Mouse (Mus musculus) limb, embryonic 12.5 days (tissue): ENCODE data around the gene Poc1b. TPM values are rescaled to one million over a fixed set of nuclear protein-coding genes. Genes with fewer than 3 reads are reported as not detected.

ENCODE experiments used
- ATAC-seq: fragments of 200-750 bp; cut with Nextera tagmentation; 2 replicates; pipeline ENCODE4 v1.8.0; 2017; ENCODE audit warnings: low read depth, moderate TSS enrichment; ENCODE audit not compliant: insufficient number of reproducible peaks, insufficient read depth, low FRiP score, low TSS enrichment
- H3K27ac ChIP-seq: fragments of 300-500 bp; sonication (generic); 2 replicates; pipeline ENCODE4 v1.5.1; 2016; ENCODE audit warnings: mild to moderate bottlenecking, moderate library complexity
- H3K27me3 ChIP-seq: fragments of 300-500 bp; sonication (generic); 2 replicates; pipeline ENCODE4 v1.6.1; 2016; ENCODE audit warnings: mild to moderate bottlenecking, moderate library complexity
- H3K36me3 ChIP-seq: fragments of 300-500 bp; sonication (generic); 2 replicates; pipeline ENCODE4 v1.6.1; 2016; ENCODE audit warnings: mild to moderate bottlenecking, moderate library complexity
- H3K4me1 ChIP-seq: fragments of 300-500 bp; sonication (generic); replicated peaks from 2 replicates; pipeline ENCODE4 v1.6.1; 2016
- H3K4me2 ChIP-seq: fragments of 300-500 bp; sonication (generic); 2 replicates; pipeline ENCODE4 v1.6.1; 2016; ENCODE audit warnings: mild to moderate bottlenecking, moderate library complexity
- H3K4me3 ChIP-seq: fragments of 300-500 bp; sonication (generic); replicated peaks from 2 replicates; pipeline ENCODE4 v1.5.1; 2016; ENCODE audit warnings: mild to moderate bottlenecking
- H3K9ac ChIP-seq: fragments of 300-500 bp; sonication (generic); replicated peaks from 2 replicates; pipeline ENCODE4 v1.6.1; 2016; ENCODE audit warnings: mild to moderate bottlenecking, moderate library complexity
- H3K9me3 ChIP-seq: fragments of 300-500 bp; sonication (generic); 2 replicates; pipeline ENCODE4 v1.6.1; 2016; ENCODE audit warnings: mild to moderate bottlenecking, moderate library complexity
- WGBS: fragments of 180-500 bp; shearing (Covaris S2); methylation state at CpG from one replicate; pipeline ENCODE4 v1.1.7; 2016; 5-methylcytosine and 5-hydroxymethylcytosine counted together
- polyA plus RNA-seq: library from polyadenylated mRNA; unstranded; fragments of >200 nt; fragmentation: Nextera tagmentation; extraction: Ambion mirVana; gene quantifications from 2 replicates; pipeline ENCODE4 v1.2.1, GENCODE M21; 2016

The Poc1b gene
- polyA plus RNA-seq, 1 experiment from 2014 or later = 22.7 TPM

- H3K9me3 ChIP-seq = no peaks in the 10 kb centered on the region
- no peak overlapping the region for H3K4me2 ChIP-seq
- H3K36me3 ChIP-seq = peaks cover 44% of the 10 kb centered on the region; the same call in 1 of the 2 replicates
- H3K27me3 ChIP-seq = no peaks in the 10 kb centered on the region
- no peak overlapping the region for H3K27ac ChIP-seq
- no peak overlapping the region for H3K4me3 ChIP-seq
- no peak; the same call in 1 of the 2 replicates for ATAC-seq
- 73% methylated on average over 6 of the region's 6 CpGs for WGBS
- peaks cover 20% of the 10 kb centered on the region; the same call in 1 of the 2 replicates for H3K4me1 ChIP-seq
- H3K9ac ChIP-seq = no peak overlapping the region
Measured at GRCm38 (mm10) chr10:99132189-99132588, 25.4 kb downstream of the Poc1b start.

DNA sequence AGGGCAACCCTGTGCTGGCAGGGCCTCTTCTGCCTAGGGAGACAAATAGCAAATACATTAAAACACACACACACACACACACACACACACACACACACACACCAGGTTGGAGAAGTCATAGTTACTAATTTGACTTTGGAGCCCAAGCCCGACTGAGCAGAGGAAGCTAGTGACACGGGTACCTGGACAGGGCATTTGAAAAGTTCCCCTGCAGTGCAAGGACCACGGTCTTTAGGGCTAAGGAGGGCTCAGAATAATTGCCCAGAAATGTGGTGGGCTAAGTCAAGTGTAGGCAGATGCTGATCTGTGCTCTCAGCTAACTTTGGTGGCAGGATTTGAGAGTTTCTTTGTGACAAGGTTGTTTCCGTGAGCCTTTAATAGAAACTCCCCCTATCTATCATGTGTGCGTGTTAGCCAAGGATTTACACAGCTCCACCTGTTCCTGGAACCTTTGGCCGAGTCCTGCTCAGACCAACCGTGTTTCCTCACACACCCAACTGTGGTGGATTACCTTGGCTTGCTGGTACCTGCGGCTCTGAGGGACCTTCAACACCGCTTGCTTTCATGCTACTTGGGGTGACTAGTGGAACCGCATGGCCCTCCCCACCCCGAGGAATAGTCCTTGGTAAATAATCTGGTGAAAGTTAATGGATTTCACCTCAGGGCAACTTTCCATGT, 25.9 kb downstream of the Poc1b start:
- Histone ChIP-seq H3K4me1 (peaks cover 17% of the 10 kb centered on the region; the same call in 1 of the 2 replicates), H3K9ac (no peak overlapping the region), H3K4me3 (no peak overlapping the region), H3K27me3 (no peaks in the 10 kb centered on the region), H3K4me2 (no peak overlapping the region), H3K9me3 (no peaks in the 10 kb centered on the region), H3K36me3 (peaks cover 41% of the 10 kb centered on the region; the same call in 1 of the 2 replicates), H3K27ac (no peak overlapping the region)
- 89% methylated on average over 11 of the region's 11 CpGs for WGBS
- no peak for ATAC-seq

DNA sequence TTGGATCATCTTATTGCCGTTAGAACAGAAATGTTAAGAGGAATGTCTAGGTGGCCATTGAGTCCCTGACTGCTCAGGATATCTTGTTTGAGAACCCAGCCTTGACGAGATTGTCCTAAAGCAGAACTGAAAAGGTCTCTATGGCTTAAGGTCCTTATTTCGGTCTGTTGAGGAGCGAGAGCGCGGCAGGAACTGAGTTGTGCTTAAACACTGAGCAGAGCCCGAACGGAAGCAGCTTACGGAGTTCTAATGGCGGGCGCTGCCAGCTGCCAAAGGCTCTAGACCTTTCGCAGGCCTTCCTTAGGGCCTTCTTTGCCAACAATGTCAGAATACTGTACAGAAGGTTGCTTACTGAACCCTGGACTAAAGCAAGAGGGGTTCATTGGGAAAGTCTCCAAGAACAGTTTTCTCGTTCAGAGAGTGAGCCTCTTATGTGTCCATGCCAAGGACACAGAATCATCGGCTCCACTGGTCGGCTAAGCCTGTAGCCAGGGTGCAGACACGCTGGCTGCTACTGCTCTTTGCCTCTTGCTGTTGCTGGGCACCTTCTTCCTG, 26.6 kb downstream of the Poc1b start:
- Histone ChIP-seq H3K27me3 (no peaks in the 10 kb centered on the region), H3K4me3 (no peak overlapping the region), H3K27ac (no peak overlapping the region), H3K4me1 (peaks cover 13% of the 10 kb centered on the region; the same call in 1 of the 2 replicates), H3K9ac (no peak overlapping the region), H3K4me2 (no peak overlapping the region), H3K36me3 (peaks cover 39% of the 10 kb centered on the region; the same call in 1 of the 2 replicates), H3K9me3 (no peaks in the 10 kb centered on the region)
- ATAC-seq = no peak
- WGBS = 97% methylated on average over 16 of the region's 16 CpGs

DNA sequence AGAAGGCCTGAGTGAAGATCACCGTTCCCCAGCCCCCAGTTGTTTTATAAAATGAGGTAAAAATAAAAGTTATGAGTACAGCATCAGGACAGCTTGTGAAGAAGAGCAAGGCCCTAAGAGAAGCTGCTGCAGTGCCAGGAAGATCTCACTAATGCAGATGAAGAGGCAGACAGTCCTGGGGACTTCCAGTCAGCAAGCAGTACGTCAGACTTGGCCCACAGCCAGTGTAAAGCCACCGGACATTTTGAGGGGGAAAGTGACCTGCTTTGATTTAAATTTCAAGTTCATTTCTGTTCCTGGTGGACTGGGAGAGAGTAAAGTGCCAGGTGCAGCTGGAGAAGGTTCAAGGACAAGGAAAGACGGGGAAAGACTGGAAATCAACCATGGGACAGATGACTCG, 29.5 kb downstream of the Poc1b start:
- no peak overlapping the region for H3K4me3 ChIP-seq
- no peaks in the 10 kb centered on the region for H3K27me3 ChIP-seq
- peaks cover 1% of the 10 kb centered on the region; the same call in 1 of the 2 replicates for H3K4me1 ChIP-seq
- no peaks in the 10 kb centered on the region for H3K9me3 ChIP-seq
- no peak overlapping the region for H3K9ac ChIP-seq
- peaks cover 30% of the 10 kb centered on the region; the same call in 1 of the 2 replicates for H3K36me3 ChIP-seq
- 82% methylated on average over 5 of the region's 5 CpGs for WGBS
- no peak overlapping the region for H3K27ac ChIP-seq
- ATAC-seq = no peak
- no peak overlapping the region for H3K4me2 ChIP-seq

GRCm38 (mm10) chr10:99145611-99146010, 38.8 kb downstream of the Poc1b start:
- Histone ChIP-seq H3K4me3 (no peak overlapping the region), H3K27me3 (no peaks in the 10 kb centered on the region), H3K4me1 (no peaks in the 10 kb centered on the region), H3K9ac (no peak overlapping the region), H3K36me3 (peaks cover 14% of the 10 kb centered on the region), H3K27ac (no peak overlapping the region), H3K4me2 (no peak overlapping the region), H3K9me3 (no peaks in the 10 kb centered on the region)
- no peak for ATAC-seq
- 85% methylated on average over 8 of the region's 8 CpGs for WGBS

DNA sequence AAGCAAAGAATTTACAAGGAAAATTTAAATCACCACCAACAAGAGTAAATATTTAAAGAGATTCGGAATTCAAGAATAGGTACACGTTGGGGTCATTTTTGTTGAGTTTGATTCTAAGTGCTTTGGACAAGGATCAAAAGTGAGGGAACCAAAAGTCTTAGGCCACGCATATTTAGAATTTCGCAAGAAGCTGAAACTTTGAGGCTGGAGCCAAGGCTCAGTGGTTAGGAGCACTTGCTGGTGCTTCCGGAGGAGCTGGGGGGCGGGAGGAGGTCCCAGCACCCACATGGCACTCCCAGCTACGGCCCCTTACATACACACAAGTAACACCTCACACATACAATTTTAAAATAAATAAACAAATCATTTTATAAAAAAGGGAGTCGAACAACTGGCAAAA, 39.8 kb downstream of the Poc1b start:
- Histone ChIP-seq H3K27ac (no peak overlapping the region), H3K4me3 (no peak overlapping the region), H3K27me3 (no peaks in the 10 kb centered on the region), H3K36me3 (peaks cover 14% of the 10 kb centered on the region), H3K9ac (no peak overlapping the region), H3K9me3 (no peaks in the 10 kb centered on the region), H3K4me2 (no peak overlapping the region), H3K4me1 (no peaks in the 10 kb centered on the region)
- ATAC-seq = no peak
- 93% methylated on average over 8 of the region's 8 CpGs for WGBS

- Histone ChIP-seq H3K9me3 (no peaks in the 10 kb centered on the region), H3K36me3 (peaks cover 18% of the 10 kb centered on the region), H3K4me1 (no peaks in the 10 kb centered on the region), H3K9ac (no peak overlapping the region), H3K27ac (no peak overlapping the region), H3K4me3 (no peak overlapping the region), H3K4me2 (no peak overlapping the region), H3K27me3 (no peaks in the 10 kb centered on the region)
- 0 out of 2 replicates have a peak, but pooled peaks have one; percentile 31 for ATAC-seq
- WGBS = 88% methylated on average over 6 of the region's 6 CpGs
Measured at GRCm38 (mm10) chr10:99150016-99150415, 43.2 kb downstream of the Poc1b start.

GRCm38 (mm10) chr10:99151580-99151979, 44.7 kb downstream of the Poc1b start:
- Histone ChIP-seq H3K4me2 (no peak overlapping the region), H3K4me3 (no peak overlapping the region), H3K4me1 (no peaks in the 10 kb centered on the region), H3K27ac (no peak overlapping the region), H3K27me3 (no peaks in the 10 kb centered on the region), H3K9ac (no peak overlapping the region), H3K9me3 (no peaks in the 10 kb centered on the region), H3K36me3 (peaks cover 24% of the 10 kb centered on the region)
- WGBS = 96% methylated on average over 1 of the region's 1 CpGs
- no peak for ATAC-seq

DNA sequence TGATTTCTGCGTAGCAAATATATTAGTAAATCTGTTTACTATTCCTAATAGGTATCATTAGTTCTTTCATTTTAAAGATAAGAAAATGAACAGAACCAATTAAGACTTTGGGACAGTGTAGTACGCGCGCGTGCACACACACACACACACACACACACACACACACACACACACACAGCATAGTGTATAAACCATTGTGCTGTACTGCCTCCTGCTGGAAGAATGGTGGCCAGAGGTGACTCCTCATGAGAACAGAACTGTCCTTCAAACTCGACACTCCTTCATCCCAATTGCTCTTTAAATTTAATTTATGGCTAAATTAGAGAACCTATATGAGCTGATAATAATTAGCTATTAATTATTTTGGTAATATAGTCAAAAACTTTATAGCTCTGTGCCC, 45.2 kb downstream of the Poc1b start:
- Histone ChIP-seq H3K9ac (no peak overlapping the region), H3K27ac (no peak overlapping the region), H3K4me2 (no peak overlapping the region), H3K36me3 (peaks cover 29% of the 10 kb centered on the region), H3K4me1 (no peaks in the 10 kb centered on the region), H3K27me3 (no peaks in the 10 kb centered on the region), H3K9me3 (no peaks in the 10 kb centered on the region), H3K4me3 (no peak overlapping the region)
- WGBS = 91% methylated on average over 6 of the region's 6 CpGs
- ATAC-seq = no peak

- Histone ChIP-seq H3K4me1 (no peaks in the 10 kb centered on the region; the same call in 1 of the 2 replicates), H3K9me3 (no peaks in the 10 kb centered on the region), H3K36me3 (peaks cover 32% of the 10 kb centered on the region), H3K4me3 (no peak overlapping the region), H3K9ac (no peak overlapping the region), H3K27me3 (no peaks in the 10 kb centered on the region), H3K27ac (no peak overlapping the region), H3K4me2 (no peak overlapping the region)
- WGBS = 86% methylated on average over 8 of the region's 8 CpGs
- ATAC-seq = no peak
Measured at GRCm38 (mm10) chr10:99154635-99155034, 47.8 kb downstream of the Poc1b start.

- no peaks in the 10 kb centered on the region for H3K9me3 ChIP-seq
- no peak overlapping the region for H3K4me3 ChIP-seq
- H3K4me1 ChIP-seq = no peaks in the 10 kb centered on the region; the same call in 1 of the 2 replicates
- H3K27me3 ChIP-seq = no peaks in the 10 kb centered on the region
- H3K9ac ChIP-seq = no peak overlapping the region
- H3K4me2 ChIP-seq = no peak overlapping the region
- no peak for ATAC-seq
- no peak overlapping the region for H3K27ac ChIP-seq
- 92% methylated on average over 5 of the region's 5 CpGs for WGBS
- H3K36me3 ChIP-seq = peaks cover 30% of the 10 kb centered on the region; the same call in 1 of the 2 replicates
Measured at GRCm38 (mm10) chr10:99156808-99157207, 50.0 kb downstream of the Poc1b start.
